9 mouse cellular contexts compared by ENCODE assay signal in the genomic region with DNA sequence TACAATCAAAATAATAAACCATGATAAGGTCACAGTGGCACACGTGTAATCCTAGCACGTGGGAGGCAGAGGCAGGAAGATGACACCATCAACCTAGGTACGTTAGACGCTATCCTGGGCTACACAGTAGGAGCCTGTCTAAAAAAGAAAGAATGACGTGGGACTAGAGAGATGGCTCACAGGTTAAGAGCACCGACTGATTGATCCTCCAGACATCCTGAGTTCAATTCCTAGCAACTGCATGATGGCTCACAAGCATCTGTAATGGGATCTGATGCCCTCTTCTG. TPM values are rescaled to one million over a fixed set of nuclear protein-coding genes. Genes with fewer than 3 reads are reported as not detected.
DNase-seq lines count a peak whose midpoint lies in the region; ATAC-seq lines count a peak whose summit lies in the region.
"Had no signal": no experiment of that assay in that cellular context is flagged by ENCODE, and none has a peak within 500 bp of the region (broad histone marks: within the 10 kb centered on the region; RNA-seq: fewer than 3 reads in every experiment).

No protein-coding gene starts in this region.

- no peak overlapping the region for H3K4me2 ChIP-seq in hindbrain, embryonic 11.5 days (replicated peaks; ENCODE audit: low read depth, low read length)
- 0 out of 2 replicates have a peak overlapping the region, but pooled peaks have one; percentile 33 for H3K4me2 ChIP-seq in embryonic facial prominence, embryonic 13.5 days
- peak overlapping the region; percentile 39; the same call in 1 of the 2 replicates for H3K4me2 ChIP-seq in liver, embryonic 16.5 days (ENCODE audit: low read depth, low read length)

- no peaks in the 10 kb centered on the region for H3K9me3 ChIP-seq in hindbrain, embryonic 10.5 days
- H3K9me3 ChIP-seq in hindbrain, embryonic 11.5 days (ENCODE audit: control insufficient read depth, low read length), result no peaks in the 10 kb centered on the region
- H3K9me3 ChIP-seq in embryonic facial prominence, embryonic 13.5 days, result no peaks in the 10 kb centered on the region
- no peaks in the 10 kb centered on the region for H3K9me3 ChIP-seq in liver, embryonic 16.5 days (replicated peaks; ENCODE audit: control insufficient read depth, low read length)
- H3K9me3 ChIP-seq: limb, embryonic 10.5 days had no signal

- peaks cover 3% of the 10 kb centered on the region; the same call in 1 of the 2 replicates for H3K4me1 ChIP-seq in hindbrain, embryonic 10.5 days (replicated peaks)
- H3K4me1 ChIP-seq in hindbrain, embryonic 11.5 days (replicated peaks; ENCODE audit: control insufficient read depth, insufficient read depth, low read length), result no peaks in the 10 kb centered on the region; the same call in 1 of the 2 replicates
- H3K4me1 ChIP-seq in embryonic facial prominence, embryonic 13.5 days, result no peaks in the 10 kb centered on the region
- peaks cover 3% of the 10 kb centered on the region for H3K4me1 ChIP-seq in liver, embryonic 16.5 days (ENCODE audit: control insufficient read depth, low read depth, low read length)
- H3K4me1 ChIP-seq: limb, embryonic 10.5 days had no signal

- no peaks in the 10 kb centered on the region for H3K36me3 ChIP-seq in hindbrain, embryonic 10.5 days
- H3K36me3 ChIP-seq in hindbrain, embryonic 11.5 days (ENCODE audit: control insufficient read depth, insufficient read depth, low read length), result no peaks in the 10 kb centered on the region
- no peaks in the 10 kb centered on the region for H3K36me3 ChIP-seq in embryonic facial prominence, embryonic 13.5 days
- H3K36me3 ChIP-seq in liver, embryonic 16.5 days (ENCODE audit: control insufficient read depth, insufficient read depth), result no peaks in the 10 kb centered on the region
- H3K36me3 ChIP-seq: limb, embryonic 10.5 days had no signal

- ATAC-seq in hindbrain, embryonic 11.5 days (ENCODE audit: low FRiP score), result no peak
- peak; percentile 88 for ATAC-seq in CD4-positive, CD25-positive, alpha-beta regulatory T cell, adult 4 months
- no peak for ATAC-seq in embryonic facial prominence, embryonic 13.5 days (ENCODE audit: insufficient number of reproducible peaks, insufficient read depth, low FRiP score, low TSS enrichment, low read depth)
- ATAC-seq in liver, embryonic 16.5 days (ENCODE audit: low read depth), result no peak

- peaks cover 4% of the 10 kb centered on the region; the same call in 1 of the 2 replicates for H3K27me3 ChIP-seq in hindbrain, embryonic 10.5 days (ENCODE audit: insufficient read depth, poor library complexity, severe bottlenecking)
- H3K27me3 ChIP-seq in hindbrain, embryonic 11.5 days (ENCODE audit: control insufficient read depth, insufficient read depth, low read length), result no peaks in the 10 kb centered on the region
- no peaks in the 10 kb centered on the region for H3K27me3 ChIP-seq in embryonic facial prominence, embryonic 13.5 days
- no peaks in the 10 kb centered on the region; the same call in 1 of the 2 replicates for H3K27me3 ChIP-seq in liver, embryonic 16.5 days (ENCODE audit: control insufficient read depth, insufficient read depth, low read depth, low read length)

- no peak for DNase-seq in hindbrain, embryonic 10.5 days (ENCODE audit: low spot score)
- DNase-seq in hindbrain, embryonic 11.5 days (ENCODE audit: low spot score), result no peak
- no peak for DNase-seq in ovary, postnatal 36 days (ENCODE audit: low spot score)
- DNase-seq in layer of hippocampus, adult 8-10 months (ENCODE audit: low spot score in 2 of 2), result no peak
- DNase-seq in gastrocnemius, postnatal 25 days, result no peak

- no peak overlapping the region for H3K9ac ChIP-seq in hindbrain, embryonic 11.5 days (ENCODE audit: low read depth, low read length)
- H3K9ac ChIP-seq in embryonic facial prominence, embryonic 13.5 days, result no peak overlapping the region
- H3K9ac ChIP-seq in liver, embryonic 16.5 days (ENCODE audit: low read depth, low read length), result no peak overlapping the region

- peak overlapping the region; percentile 14; the same call in 1 of the 2 replicates for H3K4me3 ChIP-seq in hindbrain, embryonic 10.5 days
- H3K4me3 ChIP-seq in hindbrain, embryonic 11.5 days (ENCODE audit: low read depth, low read length), result no peak overlapping the region
- no peak overlapping the region for H3K4me3 ChIP-seq in embryonic facial prominence, embryonic 13.5 days
- H3K4me3 ChIP-seq in liver, embryonic 16.5 days (ENCODE audit: low read depth, low read length), result no peak overlapping the region
- H3K4me3 ChIP-seq: limb, embryonic 10.5 days had no signal

- 50% methylated on average over 6 of the region's 6 CpGs for WGBS in hindbrain, embryonic 10.5 days
- WGBS in hindbrain, embryonic 11.5 days, result 47% methylated on average over 6 of the region's 6 CpGs
- WGBS in embryonic facial prominence, embryonic 13.5 days, result 39% methylated on average over 6 of the region's 6 CpGs
- WGBS in liver, embryonic 16.5 days (ENCODE audit: insufficient replicate concordance), result 22% methylated on average over 6 of the region's 6 CpGs

- no peak overlapping the region for H3K27ac ChIP-seq in hindbrain, embryonic 10.5 days
- H3K27ac ChIP-seq in hindbrain, embryonic 11.5 days (ENCODE audit: low read depth, low read length), result no peak overlapping the region
- H3K27ac ChIP-seq in embryonic facial prominence, embryonic 13.5 days, result no peak overlapping the region
- no peak overlapping the region for H3K27ac ChIP-seq in liver, embryonic 16.5 days (ENCODE audit: low read length)
- H3K27ac ChIP-seq: limb, embryonic 10.5 days had no signal

RNA-seq across cellular contexts. Expression of gene Rps26, which starts 13.4 kb away (rescaled TPM):
- 472 and 519 TPM in 2 replicates for polyA plus RNA-seq in hindbrain, embryonic 10.5 days (2016; fragmentation: Nextera tagmentation; extraction: Ambion mirVana)
- polyA plus RNA-seq in hindbrain, embryonic 11.5 days (2014; fragmentation: Nextera tagmentation; extraction: Ambion mirVana), result 596 and 615 TPM in 2 replicates
- 1,000 to 10,000 TPM; 1,420 to 1,755 TPM for polyA plus RNA-seq in CD4-positive, CD25-positive, alpha-beta regulatory T cell, adult 4 months (2017; shearing (Covaris generic))
- 893 and 949 TPM in 2 replicates for polyA plus RNA-seq in embryonic facial prominence, embryonic 13.5 days (2015; fragmentation: Nextera tagmentation; extraction: Ambion mirVana)
- polyA plus RNA-seq in liver, embryonic 16.5 days (2015; fragmentation: Nextera tagmentation; extraction: Ambion mirVana), result 301 and 353 TPM in 2 replicates
- 100 to 1,000 TPM; 141 to 325 (median 239) TPM for total RNA-seq in layer of hippocampus, adult 8-10 months (2022)
- 100 to 1,000 TPM; 286 to 348 TPM for total RNA-seq in gastrocnemius, postnatal 25 days (2021)

RNA-seq across cellular contexts. Expression of gene Erbb3, which starts 23.6 kb away (rescaled TPM):
- polyA plus RNA-seq in hindbrain, embryonic 10.5 days (2016; fragmentation: Nextera tagmentation; extraction: Ambion mirVana), result 5.0 and 13.5 TPM in 2 replicates
- polyA plus RNA-seq in hindbrain, embryonic 11.5 days (2014; fragmentation: Nextera tagmentation; extraction: Ambion mirVana), result 4.6 and 7.0 TPM in 2 replicates
- 1 to 10 TPM; 6.6 to 9.3 TPM for polyA plus RNA-seq in CD4-positive, CD25-positive, alpha-beta regulatory T cell, adult 4 months (2017; shearing (Covaris generic))
- polyA plus RNA-seq in embryonic facial prominence, embryonic 13.5 days (2015; fragmentation: Nextera tagmentation; extraction: Ambion mirVana), result 14.8 and 16.1 TPM in 2 replicates
- 4.2 and 5.2 TPM in 2 replicates for polyA plus RNA-seq in liver, embryonic 16.5 days (2015; fragmentation: Nextera tagmentation; extraction: Ambion mirVana)
- 1 to 10 TPM; 6.8 to 8.4 (median 8.1) TPM for total RNA-seq in layer of hippocampus, adult 8-10 months (2022)
- total RNA-seq in gastrocnemius, postnatal 25 days (2021), result 1 to 10 TPM; 3.3 to 4.3 TPM

RNA-seq across cellular contexts. Expression of gene Ikzf4, which starts 32.7 kb away (rescaled TPM):
- 2.6 and 3.5 TPM in 2 replicates for polyA plus RNA-seq in hindbrain, embryonic 10.5 days (2016; fragmentation: Nextera tagmentation; extraction: Ambion mirVana)
- polyA plus RNA-seq in hindbrain, embryonic 11.5 days (2014; fragmentation: Nextera tagmentation; extraction: Ambion mirVana), result 4.3 and 4.9 TPM in 2 replicates
- 100 to 1,000 TPM; 102 to 158 TPM for polyA plus RNA-seq in CD4-positive, CD25-positive, alpha-beta regulatory T cell, adult 4 months (2017; shearing (Covaris generic))
- 5.3 and 5.5 TPM in 2 replicates for polyA plus RNA-seq in embryonic facial prominence, embryonic 13.5 days (2015; fragmentation: Nextera tagmentation; extraction: Ambion mirVana)
- polyA plus RNA-seq in liver, embryonic 16.5 days (2015; fragmentation: Nextera tagmentation; extraction: Ambion mirVana), result 0.08 and 0.15 TPM in 2 replicates
- 10 to 100 TPM; 15.5 to 19.8 (median 16.2) TPM for total RNA-seq in layer of hippocampus, adult 8-10 months (2022)
- 1 to 10 TPM in 1 of 2 experiments, under 1 TPM in 1; 0.35 to 1.6 TPM for total RNA-seq in gastrocnemius, postnatal 25 days (2021)

RNA-seq across cellular contexts. Expression of gene Pa2g4, which starts 47.3 kb away (rescaled TPM):
- 205 and 257 TPM in 2 replicates for polyA plus RNA-seq in hindbrain, embryonic 10.5 days (2016; fragmentation: Nextera tagmentation; extraction: Ambion mirVana)
- polyA plus RNA-seq in hindbrain, embryonic 11.5 days (2014; fragmentation: Nextera tagmentation; extraction: Ambion mirVana), result 220 and 243 TPM in 2 replicates
- polyA plus RNA-seq in CD4-positive, CD25-positive, alpha-beta regulatory T cell, adult 4 months (2017; shearing (Covaris generic)), result 100 to 1,000 TPM; 114 to 117 TPM
- 188 and 206 TPM in 2 replicates for polyA plus RNA-seq in embryonic facial prominence, embryonic 13.5 days (2015; fragmentation: Nextera tagmentation; extraction: Ambion mirVana)
- polyA plus RNA-seq in liver, embryonic 16.5 days (2015; fragmentation: Nextera tagmentation; extraction: Ambion mirVana), result 96.2 and 103 TPM in 2 replicates
- 10 to 100 TPM; 58.7 to 62.0 (median 59.0) TPM for total RNA-seq in layer of hippocampus, adult 8-10 months (2022)
- 10 to 100 TPM; 36.3 to 36.7 TPM for total RNA-seq in gastrocnemius, postnatal 25 days (2021)

Comparison
In these comparisons a context has a peak if more than half of its experiments do, and no peak if none do; other contexts are left out.
1. RNA of gene Ikzf4, which starts 32.7 kb away (polyA plus RNA-seq): 102 to 158 TPM in CD4-positive, CD25-positive, alpha-beta regulatory T cell, adult 4 months; 5.3 to 5.5 TPM in embryonic facial prominence, embryonic 13.5 days, 4.3 to 4.9 TPM in hindbrain, embryonic 11.5 days, 2.6 to 3.5 TPM in hindbrain, embryonic 10.5 days and 0.08 to 0.15 TPM in liver, embryonic 16.5 days; every median in the first group is over 10 times any median in the second.